Mouse (Mus musculus) G1E (cell line): ENCODE measurements around the gene Rora.

Source experiments
- CTCF ChIP-seq: IDR thresholded peaks from 2 replicates; pipeline ENCODE4 v1.5.1; 2012; ENCODE audit warnings: low read depth, low read length, inconsistent platforms, mixed read lengths
- GATA1 ChIP-seq: IDR thresholded peaks from 2 replicates; pipeline ENCODE4 v1.6.1; 2012; ENCODE audit warnings: borderline replicate concordance, low read length, inconsistent platforms, mixed read lengths
- GATA2 ChIP-seq: IDR thresholded peaks from 2 replicates; pipeline ENCODE4 v1.6.1; 2012; ENCODE audit warnings: low read depth, low read length, inconsistent platforms, borderline replicate concordance

DNA sequence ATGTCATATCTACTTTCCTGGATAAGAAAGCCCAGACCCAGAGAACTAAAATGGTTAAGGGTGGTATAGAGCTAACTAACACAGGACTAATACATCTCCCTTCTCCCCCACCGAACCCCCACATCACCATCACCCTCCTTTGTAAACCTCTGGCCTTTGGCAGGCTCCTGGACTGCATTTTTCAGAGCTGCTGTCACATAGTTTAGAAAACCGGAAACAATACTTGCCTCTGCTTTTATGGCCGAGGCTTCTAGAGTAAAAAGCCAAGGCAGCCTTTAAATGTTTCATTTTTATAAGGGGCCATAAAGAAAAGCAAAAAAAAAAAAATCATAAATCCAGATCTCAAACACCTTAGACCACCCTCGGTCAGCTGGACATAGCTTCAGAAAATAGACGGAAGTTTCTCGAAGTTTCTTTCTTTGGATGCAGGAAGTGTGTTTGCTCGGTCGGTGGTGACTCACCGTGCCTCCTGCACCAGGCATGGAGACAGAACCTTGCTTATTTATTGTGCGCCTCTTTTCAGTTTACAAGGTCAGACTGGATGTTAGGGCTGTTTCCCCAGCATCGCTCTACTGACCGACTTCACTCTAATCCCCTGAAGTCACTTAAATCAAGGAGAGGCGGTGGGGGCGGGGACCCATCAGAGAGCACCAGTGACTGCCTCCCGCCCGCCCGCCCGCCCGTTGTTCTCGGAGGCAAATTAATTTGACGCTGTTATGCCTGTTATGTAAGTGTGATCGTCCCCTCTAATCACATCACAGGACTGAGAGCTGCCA lies 471.6 kb downstream of the Rora start:
- TF ChIP-seq CTCF: no peak
- no peak for TF ChIP-seq GATA1
- TF ChIP-seq GATA2: no peak
